Mouse (Mus musculus) liver, adult 2 months (tissue): ENCODE measurements around the gene Lrpap1. TPM values are rescaled to one million over a fixed set of nuclear protein-coding genes. Genes with fewer than 3 reads are reported as not detected.

Experiments used
- DNase-seq: peaks from one replicate; pipeline ENCODE4 v3.0.0-alpha.2; 2011; ENCODE audit warnings: low read depth, low spot score; ENCODE audit errors: extremely low read depth
- H3K27ac ChIP-seq: fragments of 200-500 bp; replicated peaks from 2 replicates; pipeline ENCODE4 v1.5.1; 2012; ENCODE audit warnings: low read depth, mild to moderate bottlenecking, control low read depth, inconsistent platforms, low read length; ENCODE audit not compliant: insufficient read depth
- H3K27me3 ChIP-seq: fragments of 200-500 bp; 2 replicates; pipeline ENCODE4 v1.6.1; 2012; ENCODE audit warnings: mild to moderate bottlenecking, moderate library complexity, low read length, inconsistent platforms; ENCODE audit not compliant: control insufficient read depth, insufficient read depth
- H3K36me3 ChIP-seq: fragments of 200-500 bp; 2 replicates; pipeline ENCODE4 v1.6.1; 2012; ENCODE audit warnings: low read length, inconsistent platforms; ENCODE audit not compliant: control insufficient read depth, insufficient read depth
- H3K4me1 ChIP-seq: fragments of 200-500 bp; 2 replicates; pipeline ENCODE4 v1.6.1; 2011; ENCODE audit warnings: low read length; ENCODE audit not compliant: control insufficient read depth, insufficient read depth
- H3K4me3 ChIP-seq: fragments of 200-500 bp; 2 replicates; pipeline ENCODE4 v1.5.1; 2011; ENCODE audit warnings: low read depth, mild to moderate bottlenecking, control low read depth, low read length, moderate library complexity; ENCODE audit not compliant: insufficient read depth
- H3K79me2 ChIP-seq: fragments of 200-500 bp; 2 replicates; pipeline ENCODE4 v1.6.1; 2012; ENCODE audit warnings: inconsistent platforms, mild to moderate bottlenecking, low read length, moderate library complexity; ENCODE audit not compliant: control insufficient read depth, insufficient read depth
- H3K9ac ChIP-seq: fragments of 200-500 bp; 2 replicates; pipeline ENCODE4 v1.6.1; 2012; ENCODE audit warnings: low read depth, mild to moderate bottlenecking, control low read depth, inconsistent platforms, low read length
- CTCF ChIP-seq: fragments of 200-500 bp; IDR thresholded peaks from 2 replicates; pipeline ENCODE4 v1.5.1; 2011; ENCODE audit warnings: low read depth, low read length, control low read depth
- POLR2A ChIP-seq: fragments of 200-500 bp; IDR thresholded peaks from 2 replicates; pipeline ENCODE4 v1.6.1; 2011; ENCODE audit warnings: low read length, control low read depth; ENCODE audit not compliant: insufficient read depth; ENCODE audit errors: extremely low read depth
- WGBS: fragments of 180-500 bp; shearing (Covaris S2); methylation state at CpG from one replicate; pipeline ENCODE4 v1.1.7; 2018; 5-methylcytosine and 5-hydroxymethylcytosine counted together
- polyA plus RNA-seq: library from polyadenylated mRNA; depleted of rRNA; stranded (reverse); fragments of >200 nt; gene quantifications from 2 replicates; pipeline ENCODE4 v1.2.3, GENCODE M21; 2012
- total RNA-seq: library from RNA; depleted of rRNA; stranded (reverse); fragments of >200 nt; gene quantifications from 2 replicates; pipeline ENCODE4 v1.2.3, GENCODE M21; 2014

Gene Lrpap1
- total and polyA plus RNA-seq, 2 experiments = 22.7 to 39.1 TPM

DNA sequence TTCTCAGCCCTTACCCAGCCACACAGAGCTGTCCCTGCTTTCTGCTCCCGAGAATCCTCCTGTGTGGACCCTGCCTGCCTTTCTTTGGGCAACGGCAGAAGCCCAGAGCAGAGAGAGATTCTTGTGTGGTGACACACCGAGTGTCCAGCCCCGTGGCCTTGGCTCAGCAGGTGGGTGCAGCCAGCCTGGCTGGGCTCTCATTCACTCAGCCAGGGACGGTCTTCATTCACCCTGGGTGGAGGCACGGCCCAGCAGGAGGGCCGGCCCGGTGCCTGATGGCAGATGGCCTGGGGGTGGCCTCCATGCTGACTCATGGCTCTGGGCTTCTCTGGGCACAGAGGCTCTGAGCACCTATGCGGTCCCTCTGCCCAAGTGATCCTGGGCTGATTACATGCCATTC is 31.6 kb downstream of the Lrpap1 start:
- no peak overlapping the region for H3K27ac ChIP-seq
- no peaks in the 10 kb centered on the region for H3K36me3 ChIP-seq
- H3K9ac ChIP-seq = no peak overlapping the region
- no peaks in the 10 kb centered on the region for H3K79me2 ChIP-seq
- no peaks in the 10 kb centered on the region for H3K4me1 ChIP-seq
- H3K27me3 ChIP-seq = no peaks in the 10 kb centered on the region
- TF ChIP-seq POLR2A (no peak), CTCF (no peak)
- no peak overlapping the region for H3K4me3 ChIP-seq
- WGBS = 78% methylated on average over 9 of the region's 9 CpGs
- no peak for DNase-seq

DNA sequence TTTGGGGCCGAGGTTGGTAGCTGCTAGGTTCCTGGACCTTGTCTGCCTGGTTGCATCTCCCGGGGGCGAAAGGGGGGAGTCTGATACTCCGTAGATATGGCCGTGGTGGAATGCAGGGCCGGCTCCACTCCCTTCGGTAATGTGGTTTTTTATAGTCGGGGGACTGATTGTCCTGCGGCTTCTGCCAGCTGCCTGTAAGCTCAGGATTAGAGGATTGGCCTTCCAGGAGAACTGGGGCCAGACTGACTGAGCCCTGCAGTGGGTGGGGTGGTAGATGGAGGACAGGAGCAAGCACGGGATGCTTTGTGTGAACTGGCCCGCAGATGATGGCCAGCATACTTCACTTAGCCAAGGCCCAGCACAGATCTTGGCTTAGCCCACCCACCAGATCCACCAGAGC is 32.3 kb downstream of the Lrpap1 start:
- H3K27ac ChIP-seq = no peak overlapping the region
- WGBS = 77% methylated on average over 11 of the region's 11 CpGs
- no peaks in the 10 kb centered on the region for H3K4me1 ChIP-seq
- no peak overlapping the region for H3K9ac ChIP-seq
- H3K79me2 ChIP-seq = no peaks in the 10 kb centered on the region
- H3K27me3 ChIP-seq = no peaks in the 10 kb centered on the region
- H3K36me3 ChIP-seq = no peaks in the 10 kb centered on the region
- H3K4me3 ChIP-seq = no peak overlapping the region
- no peak for DNase-seq
- TF ChIP-seq CTCF (no peak), POLR2A (no peak)

DNA sequence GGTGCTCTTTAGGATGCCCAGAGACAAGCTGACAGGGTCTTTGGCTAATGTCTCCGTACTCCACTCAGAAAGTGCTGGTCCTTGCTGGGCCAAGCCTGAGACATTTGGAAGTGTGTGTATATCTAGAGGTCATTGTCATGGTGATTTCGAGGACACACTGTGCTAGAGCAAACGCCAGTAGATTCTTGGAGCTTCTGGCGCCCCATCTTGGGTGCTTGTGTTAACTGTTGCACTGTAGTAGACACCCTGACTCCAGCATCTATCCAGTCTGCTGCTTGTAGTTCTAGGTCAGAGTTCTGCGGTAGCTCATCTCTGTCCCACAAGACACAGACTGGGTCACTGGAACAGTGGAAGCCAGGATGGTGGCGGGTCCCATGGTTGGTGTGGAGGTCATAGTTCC is 33.7 kb downstream of the Lrpap1 start:
- WGBS = 86% methylated on average over 6 of the region's 6 CpGs
- Histone ChIP-seq H3K4me1 (no peaks in the 10 kb centered on the region), H3K9ac (no peak overlapping the region), H3K79me2 (no peaks in the 10 kb centered on the region), H3K27ac (no peak overlapping the region), H3K36me3 (no peaks in the 10 kb centered on the region), H3K4me3 (no peak overlapping the region), H3K27me3 (no peaks in the 10 kb centered on the region)
- no peak for DNase-seq
- TF ChIP-seq POLR2A = no peak

DNA sequence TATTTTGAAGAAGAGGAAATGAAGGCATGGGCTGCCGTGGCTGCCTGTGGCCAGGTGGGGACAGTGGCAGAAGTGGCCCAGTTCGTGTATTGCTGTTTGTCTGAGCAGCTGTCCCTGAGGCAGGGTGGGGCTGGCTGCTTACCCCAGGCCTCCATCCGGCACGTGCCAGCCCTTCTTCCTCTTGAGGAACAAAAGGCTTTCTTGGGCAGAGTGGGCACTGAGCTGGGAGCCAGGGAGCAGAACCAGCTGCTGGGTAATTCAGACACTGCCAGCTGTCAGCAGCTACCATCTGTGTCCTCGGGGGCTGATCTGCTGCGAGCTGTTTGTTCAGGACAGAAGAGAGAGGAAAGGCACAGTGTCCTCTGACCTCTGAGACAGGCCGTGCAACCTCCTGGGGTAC is 34.6 kb downstream of the Lrpap1 start:
- Histone ChIP-seq H3K27ac (no peak overlapping the region), H3K27me3 (no peaks in the 10 kb centered on the region), H3K4me1 (no peaks in the 10 kb centered on the region), H3K79me2 (no peaks in the 10 kb centered on the region), H3K9ac (no peak overlapping the region), H3K4me3 (no peak overlapping the region), H3K36me3 (no peaks in the 10 kb centered on the region)
- DNase-seq = no peak
- 64% methylated on average over 7 of the region's 7 CpGs for WGBS
- no peak for TF ChIP-seq CTCF
- TF ChIP-seq POLR2A = no peak

DNA sequence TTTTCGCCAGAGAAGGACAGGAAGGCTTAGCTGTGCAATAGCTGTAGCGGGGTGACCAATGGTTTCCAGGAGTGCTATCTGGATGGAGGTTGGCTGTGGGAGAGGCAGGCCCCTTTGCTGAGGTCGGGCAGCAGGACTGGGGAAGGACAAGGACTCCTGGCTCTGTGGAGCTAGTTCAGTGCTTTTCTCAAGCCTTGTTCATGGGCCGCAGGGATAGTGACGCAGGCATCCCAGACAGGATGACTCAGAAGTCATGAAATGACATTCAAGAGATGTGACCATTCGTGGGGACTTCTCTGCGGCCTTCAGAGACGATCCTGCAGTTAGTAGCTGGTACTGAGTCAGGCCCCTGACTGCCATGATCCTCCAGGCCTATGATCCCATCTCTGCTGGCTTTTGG is 35.3 kb downstream of the Lrpap1 start:
- H3K79me2 ChIP-seq = no peaks in the 10 kb centered on the region
- no peaks in the 10 kb centered on the region for H3K4me1 ChIP-seq
- no peak for DNase-seq
- no peak overlapping the region for H3K27ac ChIP-seq
- H3K27me3 ChIP-seq = no peaks in the 10 kb centered on the region
- TF ChIP-seq POLR2A = no peak
- TF ChIP-seq CTCF = no peak
- WGBS = 85% methylated on average over 8 of the region's 8 CpGs
- H3K4me3 ChIP-seq = no peak overlapping the region
- H3K36me3 ChIP-seq = no peaks in the 10 kb centered on the region
- H3K9ac ChIP-seq = no peak overlapping the region

DNA sequence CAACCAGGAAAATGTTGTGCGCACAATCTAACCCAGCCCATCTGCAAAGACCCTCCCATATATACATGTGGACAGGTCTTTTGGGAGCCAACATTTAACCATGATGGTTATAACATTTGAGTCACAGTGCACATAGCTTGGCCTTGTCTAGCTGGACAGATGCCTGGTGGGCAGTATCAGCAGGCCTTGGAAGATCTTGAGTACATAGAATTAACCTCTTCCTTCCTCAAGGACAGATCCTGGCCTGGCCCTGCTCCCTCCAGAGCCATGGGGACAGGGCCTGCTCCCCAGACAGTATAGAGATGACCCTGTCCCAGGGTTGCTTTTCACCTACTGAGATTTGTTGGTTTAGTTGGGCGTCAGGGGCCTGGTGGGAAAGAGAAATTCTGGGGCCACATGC is 35.7 kb downstream of the Lrpap1 start:
- DNase-seq = no peak
- Histone ChIP-seq H3K36me3 (no peaks in the 10 kb centered on the region), H3K79me2 (no peaks in the 10 kb centered on the region), H3K27me3 (no peaks in the 10 kb centered on the region), H3K9ac (no peak overlapping the region), H3K4me1 (no peaks in the 10 kb centered on the region), H3K27ac (no peak overlapping the region), H3K4me3 (no peak overlapping the region)
- WGBS = 85% methylated on average over 2 of the region's 2 CpGs
- TF ChIP-seq CTCF (no peak), POLR2A (no peak)
